Mouse (Mus musculus) adrenal gland, postnatal 10 days (tissue): ENCODE data around the gene Cdk5rap3. TPM values are rescaled to one million over a fixed set of nuclear protein-coding genes. Genes with fewer than 3 reads are reported as not detected.

Experiments
- DNase-seq: peaks from one replicate; pipeline ENCODE4 v3.0.0; 2021; ENCODE audit warnings: mixed read lengths
- total RNA-seq, 2 experiments: library from RNA; stranded (reverse); gene quantifications; 2 replicates each; pipeline ENCODE4 v1.2.3; 2021

Gene Cdk5rap3
- total RNA-seq, 2 experiments from 2014 or later: 54.1 to 54.9 TPM

- DNase-seq: no peak
These were observed 17.4 kb upstream of the Cdk5rap3 start for GRCm38 (mm10) chr11:96933562-96934276.

- DNase-seq: peak; percentile 55
These were observed 15.2 kb upstream of the Cdk5rap3 start for GRCm38 (mm10) chr11:96931327-96932062.

GRCm38 (mm10) chr11:96929766-96930331, 13.6 kb upstream of the Cdk5rap3 start:
- DNase-seq: no peak

GRCm38 (mm10) chr11:96929096-96929765, 12.9 kb upstream of the Cdk5rap3 start:
- DNase-seq: no peak

- no peak for DNase-seq
These were observed 12.4 kb upstream of the Cdk5rap3 start for GRCm38 (mm10) chr11:96928691-96929090.

- DNase-seq: no peak
These were observed 11.8 kb upstream of the Cdk5rap3 start, which contains the start of gene Prr15l for GRCm38 (mm10) chr11:96928088-96928487. Gene Prr15l, plus strand, starts transcription at chr11:96928104.

GRCm38 (mm10) chr11:96926587-96926986, 10.3 kb upstream of the Cdk5rap3 start:
- no peak for DNase-seq

GRCm38 (mm10) chr11:96925469-96926148, 9.3 kb upstream of the Cdk5rap3 start:
- DNase-seq: no peak

- no peak for DNase-seq
These were observed 8.6 kb upstream of the Cdk5rap3 start for GRCm38 (mm10) chr11:96924861-96925260.

- no peak for DNase-seq
These were observed 2.7 kb upstream of the Cdk5rap3 start for GRCm38 (mm10) chr11:96919003-96919402.

GRCm38 (mm10) chr11:96917415-96917814, 1.1 kb upstream of the Cdk5rap3 start:
- no peak for DNase-seq

GRCm38 (mm10) chr11:96916885-96917396, 645 bp upstream of the Cdk5rap3 start:
- no peak for DNase-seq

GRCm38 (mm10) chr11:96912682-96913081, 3.6 kb downstream of the Cdk5rap3 start:
- DNase-seq: no peak

- DNase-seq: peak; percentile 84
These were observed 6.3 kb downstream of the Cdk5rap3 start for GRCm38 (mm10) chr11:96910003-96910402.

GRCm38 (mm10) chr11:96908594-96908993, 7.7 kb downstream of the Cdk5rap3 start:
- no peak for DNase-seq

GRCm38 (mm10) chr11:96906431-96907161, 9.7 kb downstream of the Cdk5rap3 start:
- DNase-seq: no peak

- peak; percentile 36 for DNase-seq
These were observed 13.4 kb downstream of the Cdk5rap3 start for GRCm38 (mm10) chr11:96902639-96903635.

- no peak for DNase-seq
These were observed 15.0 kb downstream of the Cdk5rap3 start for GRCm38 (mm10) chr11:96901332-96901731.

- DNase-seq: no peak
These were observed 16.6 kb downstream of the Cdk5rap3 start for GRCm38 (mm10) chr11:96899449-96900306.
